Mouse (Mus musculus): ENCODE measurements around the gene Cbx1.
"Not testable (repeated sequence)": the region's sequence is repeated elsewhere in the genome, so short reads cannot be mapped to it uniquely, and the experiment has no call there.

The Cbx1 gene

GRCm38 (mm10) chr11:96775665-96776064 lies 13.3 kb upstream of the Cbx1 start:
- DNase-seq = no peak

- no peak for DNase-seq
Measured at GRCm38 (mm10) chr11:96776068-96776467, 12.9 kb upstream of the Cbx1 start.

GRCm38 (mm10) chr11:96776968-96777962 lies 11.7 kb upstream of the Cbx1 start, which contains the start of gene Snx11:
Gene Snx11 (minus strand): TSS chr11:96777559.
- peak; percentile 100 for DNase-seq

DNA sequence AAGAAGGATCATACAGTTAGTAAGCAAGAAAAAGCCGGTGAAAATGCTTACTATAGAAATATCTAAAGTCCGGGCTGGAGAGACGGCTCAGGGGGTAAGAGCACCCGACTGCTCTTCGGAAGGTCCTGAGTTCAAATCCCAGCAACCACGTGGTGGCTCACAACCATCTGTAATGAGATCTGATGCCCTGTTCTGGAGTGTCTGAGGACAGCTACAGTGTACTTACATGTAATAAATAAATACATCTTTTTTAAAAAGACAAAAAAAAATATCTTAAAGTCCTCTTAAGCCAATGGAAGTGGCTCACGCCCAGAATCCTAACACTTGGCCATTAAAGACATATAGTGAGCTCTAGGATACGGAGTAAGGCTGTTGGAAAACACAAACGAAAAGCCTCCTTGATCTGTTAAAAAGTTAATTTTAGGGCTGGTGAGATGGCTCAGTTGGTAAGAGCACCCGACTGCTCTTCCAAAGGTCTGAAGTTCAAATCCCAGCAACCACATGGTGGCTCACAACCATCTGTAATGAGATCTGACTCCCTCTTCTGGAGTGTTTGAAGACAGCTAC lies 10.8 kb upstream of the Cbx1 start:
- DNase-seq = not testable (repeated sequence)

- DNase-seq = no peak
Measured at GRCm38 (mm10) chr11:96780306-96780705, 8.6 kb upstream of the Cbx1 start.

- DNase-seq = no peak
Measured at GRCm38 (mm10) chr11:96781425-96781824, 7.5 kb upstream of the Cbx1 start.

DNA sequence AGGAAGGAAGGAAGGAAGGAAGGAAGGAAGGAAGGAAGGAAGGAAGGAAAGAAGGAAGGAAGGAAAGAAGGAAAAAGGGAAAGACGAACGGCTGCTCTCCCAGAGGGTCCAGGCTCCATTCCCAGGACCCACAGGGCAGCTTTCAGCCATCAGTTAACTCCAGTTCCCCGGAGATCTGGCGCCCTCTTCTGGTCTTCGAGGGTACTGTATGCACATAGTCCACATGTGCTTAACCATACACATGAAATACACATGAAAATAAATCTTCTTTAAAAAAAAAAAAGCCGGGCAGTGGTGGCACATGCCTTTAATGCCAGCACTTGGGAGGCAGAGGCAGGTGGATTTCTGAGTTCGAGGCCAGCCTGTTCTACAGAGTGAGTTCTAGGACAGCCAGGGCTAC lies 4.1 kb upstream of the Cbx1 start:
- peak; percentile 48 for DNase-seq

GRCm38 (mm10) chr11:96786731-96787450 lies 2.0 kb upstream of the Cbx1 start:
- DNase-seq = no peak

DNA sequence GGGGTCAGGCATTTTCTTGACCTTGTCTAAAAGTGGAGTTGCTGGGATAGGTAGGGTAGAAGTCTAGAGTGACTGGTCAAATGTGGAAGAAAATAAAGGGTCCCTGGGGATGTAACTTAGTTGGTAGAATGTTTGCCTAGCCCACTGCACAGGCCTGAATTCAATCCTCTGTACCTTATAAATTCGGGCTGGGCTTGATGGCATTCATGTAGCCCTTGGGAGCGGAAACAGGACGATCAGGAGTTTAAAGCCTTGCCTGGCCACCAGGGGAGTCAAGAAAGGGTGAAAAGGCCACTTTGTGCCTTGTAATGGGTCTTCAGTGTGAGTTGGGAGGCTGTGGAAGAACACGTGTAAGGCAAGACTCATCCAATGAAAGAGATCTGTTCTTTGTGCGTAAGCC lies 1.1 kb downstream of the Cbx1 start:
- DNase-seq = no peak

DNA sequence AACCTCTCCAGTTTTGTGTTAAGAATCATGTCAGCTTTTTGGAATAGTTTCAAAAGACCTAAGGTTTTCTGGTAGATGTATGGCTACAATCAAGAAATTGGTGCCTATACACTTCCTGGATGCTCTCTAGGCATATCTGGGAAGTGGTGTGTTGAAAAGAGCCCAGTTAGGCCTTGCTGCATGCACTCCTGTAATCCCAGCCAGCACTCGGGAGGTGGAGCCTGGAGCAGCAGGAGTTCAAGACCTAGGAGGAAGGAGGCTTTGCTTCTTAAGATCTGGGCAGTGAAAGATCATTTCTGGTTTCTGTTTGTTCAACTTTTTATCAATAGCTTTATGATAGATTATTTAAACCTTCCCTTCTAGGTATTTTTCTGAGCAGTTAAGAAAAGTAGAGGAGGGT lies 1.8 kb downstream of the Cbx1 start:
- no peak for DNase-seq

DNA sequence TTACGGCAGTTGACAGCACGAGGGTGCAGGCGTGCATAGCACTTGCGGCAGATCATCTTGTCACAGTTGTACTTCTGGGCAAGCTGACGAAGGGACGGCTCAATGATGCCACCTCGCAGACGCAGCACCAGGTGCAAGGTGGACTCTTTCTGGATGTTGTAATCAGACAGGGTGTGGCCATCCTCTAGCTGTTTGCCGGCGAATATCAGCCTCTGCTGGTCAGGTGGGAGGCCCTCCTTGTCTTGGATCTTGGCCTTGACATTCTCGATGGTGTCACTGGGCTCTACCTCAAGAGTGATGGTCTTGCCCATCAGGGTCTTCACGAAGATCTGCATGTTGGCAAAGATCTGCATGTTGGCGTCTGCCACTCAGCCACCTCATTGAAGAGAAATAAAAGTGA lies 6.6 kb downstream of the Cbx1 start:
- DNase-seq = no peak

- DNase-seq = no peak
Measured at GRCm38 (mm10) chr11:96796081-96796480, 7.2 kb downstream of the Cbx1 start.

- no peak for DNase-seq
Measured at GRCm38 (mm10) chr11:96796586-96796985, 7.7 kb downstream of the Cbx1 start.

DNA sequence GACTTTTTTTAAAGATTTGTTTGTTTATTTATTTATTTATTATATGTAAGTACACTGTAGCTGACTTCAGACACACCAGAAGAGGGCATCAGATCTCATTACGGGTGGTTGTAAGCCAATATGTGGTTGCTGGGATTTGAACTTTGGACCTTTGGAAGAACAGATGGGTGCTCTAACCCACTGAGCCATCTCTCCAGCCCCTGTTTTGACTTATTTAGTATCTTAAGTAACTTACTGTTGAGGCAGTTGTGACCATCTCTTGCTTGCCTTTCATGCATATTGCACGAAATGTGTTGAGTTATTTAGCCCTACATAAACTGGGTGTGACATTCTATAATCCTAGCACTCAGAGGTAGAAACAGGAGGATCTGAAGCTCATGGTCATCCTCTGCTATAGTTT lies 10.6 kb downstream of the Cbx1 start:
- DNase-seq = no peak

- DNase-seq = no peak
Measured at GRCm38 (mm10) chr11:96805606-96806005, 16.7 kb downstream of the Cbx1 start.

- DNase-seq = no peak
Measured at GRCm38 (mm10) chr11:96808066-96808465, 19.1 kb downstream of the Cbx1 start.

DNA sequence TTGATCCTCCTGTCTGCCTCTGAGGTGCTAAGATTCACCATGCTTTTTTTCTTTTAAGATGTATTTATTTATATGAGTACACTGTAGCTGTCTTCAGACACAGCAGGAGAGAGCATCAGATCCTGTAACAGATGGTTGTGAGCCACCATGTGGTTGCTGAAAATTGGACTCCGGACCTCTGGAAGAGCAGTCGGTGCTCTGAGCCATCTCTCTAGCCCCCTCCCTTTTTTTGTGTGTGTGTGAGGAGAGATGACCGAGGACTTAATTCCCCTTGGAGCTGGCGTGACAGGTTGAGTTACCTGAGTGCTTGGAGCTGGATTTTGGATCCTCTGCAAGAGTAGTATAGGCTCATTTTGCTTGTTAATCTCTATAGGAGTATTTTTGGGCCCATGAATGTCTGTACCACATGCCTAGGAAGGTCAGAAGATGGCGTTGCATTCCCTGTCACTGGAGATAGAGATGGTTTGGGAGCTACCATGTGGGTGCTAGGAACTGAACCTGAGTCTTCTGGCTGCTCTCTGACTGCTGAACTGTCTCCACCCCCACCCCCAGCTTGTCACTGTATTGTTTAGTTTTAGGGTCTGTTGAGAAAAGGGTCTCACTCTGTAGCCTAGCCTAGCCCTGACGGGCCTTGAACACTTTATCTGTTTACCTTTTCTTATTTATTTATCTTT lies 20.8 kb downstream of the Cbx1 start:
- DNase-seq = no peak

- not testable (repeated sequence) for DNase-seq
Measured at GRCm38 (mm10) chr11:96811188-96811587, 22.3 kb downstream of the Cbx1 start.

- DNase-seq = no peak
Measured at GRCm38 (mm10) chr11:96813455-96813854, 24.5 kb downstream of the Cbx1 start.

- DNase-seq = no peak
Measured at GRCm38 (mm10) chr11:96813920-96814319, 25.0 kb downstream of the Cbx1 start.

DNA sequence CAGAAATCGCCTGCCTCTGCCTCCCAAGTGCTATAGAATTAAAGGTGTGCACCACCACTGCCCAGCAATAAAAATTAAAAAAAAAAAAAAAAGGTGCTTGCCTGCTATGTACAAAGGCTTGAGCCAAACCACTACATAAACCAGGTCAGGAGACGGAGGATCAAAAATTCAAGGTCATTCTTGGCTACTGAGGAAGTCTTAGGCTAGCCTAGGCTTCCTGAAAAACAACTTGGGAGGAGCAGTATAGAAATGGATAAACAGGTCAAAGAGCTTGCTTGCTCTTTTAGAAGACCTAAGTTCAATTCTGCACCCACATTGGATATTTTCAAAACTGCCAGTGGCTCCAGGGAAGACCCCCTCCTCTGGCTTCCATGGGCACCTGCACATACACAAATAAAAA lies 25.5 kb downstream of the Cbx1 start:
- no peak for DNase-seq

GRCm38 (mm10) chr11:96815895-96816294 lies 27.0 kb downstream of the Cbx1 start:
- no peak for DNase-seq

DNA sequence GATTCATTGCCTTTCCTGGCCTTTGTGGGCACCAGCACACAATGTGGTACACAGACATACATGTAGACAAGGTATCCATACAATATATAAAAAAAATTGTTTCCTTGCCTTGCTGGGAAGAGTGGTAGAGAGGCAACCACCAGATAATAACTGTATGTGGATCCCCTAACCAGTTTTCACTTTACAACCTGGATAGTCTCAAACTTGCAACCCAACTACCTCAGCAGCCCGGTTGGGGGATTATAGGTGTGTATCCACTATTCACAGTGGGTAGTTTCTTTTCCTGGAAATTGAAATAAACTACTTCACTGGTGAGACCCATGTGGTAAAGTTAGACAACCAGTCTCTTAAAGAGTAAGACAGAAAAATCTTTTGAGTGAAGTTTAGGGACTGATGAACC lies 27.6 kb downstream of the Cbx1 start:
- no peak for DNase-seq

Measured in kidney, adult 11 months (tissue).